ENCODE assay signal across 7 mouse cellular contexts in the genomic region with DNA sequence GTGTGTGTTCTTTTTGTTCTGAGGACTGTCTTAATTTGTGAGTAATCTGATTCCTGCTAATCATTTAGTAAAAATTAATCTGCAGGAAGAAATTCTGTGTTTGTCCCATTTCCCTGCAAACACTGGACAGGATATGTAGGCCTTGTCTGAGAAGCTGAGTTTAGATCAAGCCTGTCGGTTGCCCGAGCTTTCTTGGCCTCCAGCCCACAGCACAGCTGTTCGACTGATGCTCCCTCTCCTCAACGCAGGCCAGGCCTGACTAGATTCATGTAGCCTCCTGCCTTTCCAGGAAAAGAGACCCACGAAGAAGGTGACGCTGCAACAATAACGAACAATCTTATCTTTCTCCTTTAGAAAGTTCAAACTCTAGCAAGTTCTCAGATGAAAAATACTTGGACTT.
DNase-seq lines count a peak whose midpoint lies in the region.

No protein-coding gene starts in this region.

- peak; percentile 60 for DNase-seq in right cerebral cortex, postnatal 14 days
- no peak for DNase-seq in right cerebral cortex, postnatal 25 days
- DNase-seq in heart, adult 18-20 months = peak; percentile 88 to 91
- DNase-seq in kidney, adult 9 months = peak; percentile 59
- DNase-seq in skeletal muscle tissue, adult 2 months (ENCODE audit: low read depth, low spot score) = peak; percentile 91
- no peak for DNase-seq in Muller cell, postnatal 12 days (ENCODE audit: inconsistent ontology term)
- no peak for DNase-seq in left cerebral cortex, adult 11 months (ENCODE audit: low spot score)

Comparison
In these comparisons a context has a peak if more than half of its experiments do, and no peak if none do; other contexts are left out.
1. DNase-seq: peak in right cerebral cortex, postnatal 14 days (single experiment), heart, adult 18-20 months (2 of 2), kidney, adult 9 months (single experiment) and skeletal muscle tissue, adult 2 months (single experiment); none in right cerebral cortex, postnatal 25 days (single experiment), Muller cell, postnatal 12 days (single experiment) and left cerebral cortex, adult 11 months (single experiment).